Mouse (Mus musculus) thymus, postnatal 4 days (tissue): ENCODE measurements at regions not wholly inside any gene's neighbourhood (a gene's known extent, or its start where the extent isn't known, plus 50 kb on each side); places are given as distances from the start of the nearest gene placed in this dataset.

Source experiments
- DNase-seq: peaks from one replicate; pipeline ENCODE4 v3.0.0; 2021

- no peak for DNase-seq
Observed at GRCm38 (mm10) chr7:135767493-135767892, 51.3 kb upstream of the Mki67 start.

- no peak for DNase-seq
Observed at GRCm38 (mm10) chr7:135768064-135768463, 51.9 kb upstream of the Mki67 start.

- peak; percentile 82 for DNase-seq
Observed at GRCm38 (mm10) chr7:135768592-135768991, 52.4 kb upstream of the Mki67 start.

- DNase-seq, result no peak
Observed at GRCm38 (mm10) chr7:135769082-135769673, 53.0 kb upstream of the Mki67 start.

- peak; percentile 30 for DNase-seq
Observed at GRCm38 (mm10) chr7:135770051-135770450, 53.9 kb upstream of the Mki67 start.

- no peak for DNase-seq
Observed at GRCm38 (mm10) chr7:135775832-135776433, 59.8 kb upstream of the Mki67 start.

GRCm38 (mm10) chr7:135790167-135790566 is 74.0 kb upstream of the Mki67 start:
- DNase-seq, result no peak

- peak; percentile 82 for DNase-seq
Observed at GRCm38 (mm10) chr7:135790978-135791377, 74.8 kb upstream of the Mki67 start.

GRCm38 (mm10) chr7:135791953-135792690 is 76.0 kb upstream of the Mki67 start:
- DNase-seq, result no peak

- DNase-seq, result peak; percentile 74
Observed at GRCm38 (mm10) chr7:135792918-135793317, 76.8 kb upstream of the Mki67 start.

GRCm38 (mm10) chr7:135794238-135794637 is 78.1 kb upstream of the Mki67 start:
- DNase-seq, result no peak

GRCm38 (mm10) chr7:135794679-135795078 is 78.5 kb upstream of the Mki67 start:
- no peak for DNase-seq

- DNase-seq, result no peak
Observed at GRCm38 (mm10) chr7:135798441-135798840, 82.3 kb upstream of the Mki67 start.

- no peak for DNase-seq
Observed at GRCm38 (mm10) chr7:135802598-135803121, 86.5 kb upstream of the Mki67 start.

- DNase-seq, result peak; percentile 27
Observed at GRCm38 (mm10) chr7:135804730-135805129, 88.6 kb upstream of the Mki67 start.

- DNase-seq, result no peak
Observed at GRCm38 (mm10) chr7:135806139-135806538, 90.0 kb upstream of the Mki67 start.

- no peak for DNase-seq
Observed at GRCm38 (mm10) chr7:135806673-135807072, 90.5 kb upstream of the Mki67 start.

- DNase-seq, result no peak
Observed at GRCm38 (mm10) chr7:135809167-135809566, 93.0 kb upstream of the Mki67 start.

- DNase-seq, result no peak
Observed at GRCm38 (mm10) chr7:135809751-135810379, 93.7 kb upstream of the Mki67 start.

GRCm38 (mm10) chr7:135810971-135811370 is 94.8 kb upstream of the Mki67 start:
- DNase-seq, result no peak

- no peak for DNase-seq
Observed at GRCm38 (mm10) chr7:135813616-135814015, 97.5 kb upstream of the Mki67 start.

GRCm38 (mm10) chr7:135816191-135816590 is 100.0 kb upstream of the Mki67 start:
- DNase-seq, result no peak

- DNase-seq, result no peak
Observed at GRCm38 (mm10) chr7:135817868-135818267, 101.7 kb upstream of the Mki67 start.
